Mouse (Mus musculus) E14TG2a.4 (cell line): Measurements from ENCODE around the gene Pla2g3.

ENCODE experiments used
- CTCF ChIP-seq: conservative IDR thresholded peaks from 2 replicates; pipeline ENCODE4 v1.5.1; 2014; ENCODE audit warnings: low read length
- NANOG ChIP-seq: IDR thresholded peaks from 2 replicates; pipeline ENCODE4 v1.6.1; 2014; ENCODE audit warnings: borderline replicate concordance, low read length, mixed read lengths
- POU5F1 ChIP-seq: IDR thresholded peaks from 2 replicates; pipeline ENCODE4 v1.6.1; 2014; ENCODE audit warnings: low read length, borderline replicate concordance

DNA sequence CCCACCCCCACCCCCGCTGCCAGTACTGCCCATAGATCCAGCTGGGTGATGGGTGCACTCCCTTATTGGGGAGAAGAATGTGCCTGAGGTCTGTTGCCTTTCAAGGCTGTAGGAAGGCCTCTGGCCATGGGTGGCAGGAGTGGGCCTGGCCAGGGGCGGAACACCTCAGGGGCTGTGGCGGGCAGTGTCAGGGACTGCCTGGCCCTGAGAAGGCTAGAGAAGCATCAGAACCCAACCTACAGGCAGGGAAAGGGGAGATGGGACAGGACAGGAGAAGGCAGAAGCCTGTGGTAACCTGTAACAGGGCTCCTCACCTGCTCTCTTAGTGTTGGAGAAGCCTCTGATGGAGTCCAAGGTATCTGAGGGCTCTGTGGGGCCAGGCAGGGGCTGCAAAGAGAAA, 42.6 kb downstream of the Pla2g3 start:
- TF ChIP-seq CTCF: no peak
- no peak for TF ChIP-seq POU5F1
- no peak for TF ChIP-seq NANOG
